Mouse (Mus musculus): ENCODE results near the gene Arhgef28.
A peak's percentile ranks its signal among the peaks of the same experiment; 100 is the strongest.

The Arhgef28 gene

GRCm38 (mm10) chr13:98183157-98183878, 22.9 kb downstream of the Arhgef28 start:
- peak; percentile 26 for DNase-seq

DNA sequence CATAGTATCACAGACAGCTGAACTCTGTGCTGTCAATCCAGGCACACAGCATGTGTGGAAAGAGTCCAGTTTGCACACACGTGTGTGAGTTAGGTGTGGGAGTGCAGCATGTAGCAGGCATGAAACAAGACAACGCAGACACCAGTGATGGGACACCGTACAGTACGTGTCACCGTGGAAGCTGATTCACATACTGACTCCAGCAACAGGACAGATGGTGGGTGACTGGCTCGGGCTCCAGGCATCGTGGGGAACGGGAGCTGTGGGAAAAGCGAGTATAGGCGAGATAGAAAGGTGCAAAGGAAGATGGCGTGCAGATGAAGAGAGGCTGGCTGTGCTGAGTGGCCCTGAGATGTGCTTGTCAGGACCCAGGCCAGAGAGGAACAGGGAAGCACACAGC, 23.9 kb downstream of the Arhgef28 start:
- DNase-seq = no peak

GRCm38 (mm10) chr13:98180636-98181035, 25.6 kb downstream of the Arhgef28 start:
- DNase-seq = no peak

GRCm38 (mm10) chr13:98175323-98176007, 30.8 kb downstream of the Arhgef28 start:
- no peak for DNase-seq

DNA sequence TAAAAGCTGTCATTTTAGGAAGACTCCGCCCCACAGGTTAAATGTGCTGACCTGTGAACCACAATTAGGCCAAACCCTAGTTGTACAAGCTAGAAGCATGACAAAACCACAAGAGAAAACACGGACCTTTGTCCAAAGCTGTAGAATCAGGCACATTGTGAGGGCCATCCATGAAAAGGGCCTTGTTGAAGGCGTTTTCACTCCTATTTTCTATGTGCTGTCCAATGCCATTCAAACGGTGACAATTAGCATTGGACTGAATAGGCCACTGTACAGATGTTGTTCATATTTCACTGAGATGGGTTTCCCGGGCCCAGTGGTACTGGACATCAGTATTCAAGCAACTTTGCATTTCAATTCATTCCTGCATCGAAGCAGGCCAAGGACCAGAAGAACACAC, 33.2 kb downstream of the Arhgef28 start:
- no peak for DNase-seq

DNA sequence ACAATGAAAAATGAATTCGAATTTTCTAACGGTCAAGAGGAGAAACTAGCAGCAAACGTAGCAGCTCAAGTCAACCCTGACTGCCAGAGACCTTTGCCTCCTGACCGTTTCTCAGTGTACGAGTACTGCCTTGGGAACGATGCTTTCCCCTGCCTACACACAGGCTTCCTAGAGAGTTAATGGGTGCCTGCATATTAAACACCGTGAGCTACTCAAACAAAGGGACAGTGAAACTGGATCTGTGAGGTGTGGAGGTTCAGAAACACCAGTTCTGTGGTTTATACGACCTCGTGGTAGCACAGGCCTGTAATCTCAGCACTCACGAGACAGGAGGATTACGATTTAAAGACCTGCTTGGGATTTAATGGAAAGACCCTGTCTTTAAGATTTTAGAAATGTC, 33.9 kb downstream of the Arhgef28 start:
- no peak for DNase-seq

DNA sequence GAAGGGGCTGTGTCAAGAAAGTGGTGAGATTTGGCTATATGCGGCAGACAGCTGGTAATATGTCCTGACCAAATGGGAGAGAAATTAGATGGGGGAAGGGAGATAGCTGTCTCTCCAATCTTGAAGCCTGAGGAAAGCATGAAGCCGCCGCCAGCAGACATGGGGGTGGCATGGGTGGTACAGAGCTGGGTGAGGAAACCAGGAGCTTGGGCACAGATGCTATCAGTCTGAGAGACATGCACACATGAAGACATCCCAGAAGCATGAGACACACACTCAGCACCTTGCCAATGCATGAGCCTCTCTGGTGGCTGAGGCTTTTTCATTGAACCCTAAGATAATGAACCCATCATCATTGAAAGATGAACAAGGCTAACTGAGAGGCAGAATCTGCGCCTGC, 34.5 kb downstream of the Arhgef28 start:
- no peak for DNase-seq

DNA sequence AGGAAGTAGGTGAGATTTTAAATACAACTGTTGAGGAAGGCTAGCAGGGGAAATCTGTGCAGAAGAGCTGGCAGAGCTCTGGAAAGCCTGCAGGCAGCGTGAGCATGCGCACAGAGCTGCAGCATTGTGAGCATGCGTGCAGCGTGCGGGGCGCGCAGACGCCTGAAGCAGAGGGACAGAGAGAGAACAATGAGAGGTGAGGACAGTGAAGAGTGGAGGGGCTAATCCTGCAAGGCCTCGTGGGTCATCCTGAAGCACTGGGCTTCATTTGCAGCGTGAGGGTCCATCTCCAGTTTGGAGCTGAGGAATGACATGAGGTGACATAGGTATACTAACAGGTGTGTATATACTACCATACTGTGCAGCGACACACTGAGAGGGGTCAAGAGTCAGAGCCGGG, 35.0 kb downstream of the Arhgef28 start:
- no peak for DNase-seq

DNA sequence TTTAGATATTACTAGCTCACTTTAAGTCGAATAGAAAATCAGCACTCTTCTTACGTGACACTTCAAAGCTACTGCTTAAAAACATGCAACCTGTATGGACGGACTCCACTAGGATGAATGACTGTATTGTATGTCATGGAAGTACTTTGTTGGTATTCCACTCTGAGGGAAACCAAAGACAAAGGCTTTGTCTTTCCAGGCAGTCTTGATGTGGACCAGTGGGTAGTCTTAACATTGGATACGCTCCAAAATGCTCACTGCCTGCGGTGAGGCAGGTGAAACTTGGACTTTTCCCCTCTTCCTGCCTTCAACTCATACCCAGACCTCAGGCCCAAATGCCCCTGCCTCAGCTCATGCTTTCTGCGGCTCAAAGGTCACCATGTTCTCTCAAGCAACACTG, 41.4 kb downstream of the Arhgef28 start:
- DNase-seq = no peak

DNA sequence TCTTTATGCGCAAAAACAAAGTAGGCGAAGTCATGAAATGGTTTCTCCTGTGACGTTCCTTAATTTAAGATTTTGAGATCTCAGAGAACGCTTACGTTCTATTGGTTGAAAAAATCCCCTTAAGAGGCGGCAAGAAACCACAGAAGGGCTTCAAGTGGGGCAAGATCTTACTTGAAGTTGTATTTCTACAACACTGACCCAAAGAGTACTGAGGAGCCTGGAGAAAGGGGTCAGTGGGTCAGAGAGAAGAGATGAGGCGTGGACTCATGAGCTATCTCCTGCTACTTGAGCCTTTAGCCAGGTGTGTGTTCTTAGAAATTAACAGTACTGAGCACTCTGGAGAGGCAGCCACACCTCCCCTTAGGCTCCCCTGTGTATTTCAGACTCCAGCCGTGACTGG, 44.7 kb downstream of the Arhgef28 start:
- no peak for DNase-seq

- no peak for DNase-seq
Observed at GRCm38 (mm10) chr13:98156656-98157055, 49.6 kb downstream of the Arhgef28 start.

DNA sequence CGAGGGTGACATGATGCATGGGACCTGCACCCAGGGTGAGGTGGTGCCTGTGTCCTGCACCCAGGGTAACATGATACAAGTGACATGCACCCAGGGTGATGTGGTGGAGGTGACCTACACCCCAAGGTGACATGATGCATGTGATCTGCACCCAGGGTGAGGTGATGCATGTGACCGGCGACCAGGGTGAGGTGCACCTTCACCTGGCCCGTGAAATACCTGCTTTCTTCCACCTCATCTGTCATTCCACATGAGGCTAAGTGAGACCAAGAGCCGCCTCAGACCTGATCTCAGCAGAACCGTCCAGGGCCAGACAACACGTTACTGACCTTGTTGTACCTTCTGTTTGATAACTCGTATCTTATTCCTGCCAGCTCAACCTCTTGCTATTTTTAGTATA, 53.5 kb downstream of the Arhgef28 start:
- DNase-seq = no peak

DNA sequence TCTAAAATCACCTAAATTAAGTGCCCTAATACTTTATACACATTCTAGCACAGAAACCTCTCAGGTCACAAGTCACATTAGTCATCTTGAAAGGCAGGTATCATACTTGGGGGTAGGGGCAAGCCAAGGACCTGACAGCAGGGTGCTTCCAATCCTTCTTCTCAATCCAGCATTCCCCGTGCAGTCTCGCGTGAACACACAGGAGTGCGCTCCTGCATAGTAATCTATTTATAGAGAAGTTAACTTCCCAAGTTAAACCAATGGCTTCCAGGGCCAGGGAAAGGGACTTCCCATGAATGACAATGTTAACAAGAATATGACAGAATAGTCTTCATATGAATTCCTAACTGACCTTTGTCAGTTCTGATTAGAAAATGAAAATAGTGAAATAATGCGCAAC, 58.7 kb downstream of the Arhgef28 start:
- DNase-seq = no peak

GRCm38 (mm10) chr13:98146573-98147160, 59.6 kb downstream of the Arhgef28 start:
- no peak for DNase-seq

GRCm38 (mm10) chr13:98145310-98145709, 60.9 kb downstream of the Arhgef28 start:
- DNase-seq = no peak

GRCm38 (mm10) chr13:98143000-98143399, 63.2 kb downstream of the Arhgef28 start:
- no peak for DNase-seq

DNA sequence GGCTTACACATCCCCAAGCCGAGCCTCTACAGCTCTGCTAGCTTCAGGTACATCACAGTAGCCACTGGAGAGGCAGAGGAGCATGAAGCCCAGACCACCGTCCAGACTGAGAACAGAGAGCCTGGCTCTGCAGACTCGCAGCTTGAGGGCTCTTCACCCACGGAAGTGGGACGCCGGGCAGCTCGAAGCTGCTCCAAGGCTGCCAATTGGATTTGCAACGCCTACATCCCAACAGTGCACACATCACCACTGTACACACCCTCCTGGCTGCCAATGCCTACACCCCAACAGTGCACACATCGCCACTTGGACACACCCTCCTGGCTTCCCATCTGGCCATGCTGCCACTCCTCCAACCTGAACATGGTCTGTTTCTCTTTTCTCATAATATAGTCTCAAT, 65.6 kb downstream of the Arhgef28 start:
- DNase-seq = no peak

DNA sequence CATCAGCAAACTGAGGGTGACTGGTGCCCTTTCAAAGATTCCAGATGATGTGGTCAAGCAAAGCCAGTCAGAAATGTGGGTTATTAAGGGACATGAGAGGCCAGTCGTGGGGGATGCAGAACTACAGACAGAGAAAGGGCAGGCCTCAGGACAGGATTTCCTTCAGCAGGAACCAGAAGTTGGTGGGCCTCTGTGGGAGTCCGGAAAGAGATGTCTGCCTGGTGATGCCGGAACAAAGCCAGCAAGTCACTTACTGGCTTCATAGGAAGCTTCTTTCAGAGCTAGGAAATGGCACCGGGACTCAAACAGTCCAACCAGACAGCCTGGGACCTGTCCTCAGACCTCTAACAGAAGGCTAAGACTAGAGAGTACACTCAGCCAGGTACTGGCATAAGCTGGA, 67.5 kb downstream of the Arhgef28 start:
- DNase-seq = no peak

GRCm38 (mm10) chr13:98135890-98136555, 70.2 kb downstream of the Arhgef28 start:
- DNase-seq = no peak

DNA sequence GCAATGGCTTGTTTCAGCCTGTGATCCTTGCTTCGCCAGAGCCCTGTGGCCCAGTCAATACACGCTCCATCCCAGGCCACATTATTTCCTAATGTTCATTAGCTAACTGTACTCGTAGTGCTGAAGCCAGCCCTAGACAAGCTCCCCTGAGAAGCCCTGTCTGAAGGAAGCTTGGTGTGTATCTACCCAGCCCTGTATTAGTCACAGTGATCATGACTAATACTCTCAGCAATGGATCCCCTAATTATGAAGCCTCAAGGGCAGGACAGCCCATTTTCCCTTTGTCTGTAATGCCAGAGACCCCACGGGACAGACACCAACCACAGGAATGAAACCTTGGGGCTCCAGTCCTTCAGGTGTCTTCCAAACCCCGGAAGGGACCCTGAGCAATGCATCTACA, 73.3 kb downstream of the Arhgef28 start:
- no peak for DNase-seq

- DNase-seq = no peak
Observed at GRCm38 (mm10) chr13:98132264-98132663, 74.0 kb downstream of the Arhgef28 start.

- DNase-seq = no peak
Observed at GRCm38 (mm10) chr13:98125666-98126065, 80.6 kb downstream of the Arhgef28 start.

- DNase-seq = no peak
Observed at GRCm38 (mm10) chr13:98124113-98124745, 82.0 kb downstream of the Arhgef28 start.

Data from lung, postnatal 14 days (tissue).